ENCODE assay signal across 1 mouse cellular context in the genomic region with DNA sequence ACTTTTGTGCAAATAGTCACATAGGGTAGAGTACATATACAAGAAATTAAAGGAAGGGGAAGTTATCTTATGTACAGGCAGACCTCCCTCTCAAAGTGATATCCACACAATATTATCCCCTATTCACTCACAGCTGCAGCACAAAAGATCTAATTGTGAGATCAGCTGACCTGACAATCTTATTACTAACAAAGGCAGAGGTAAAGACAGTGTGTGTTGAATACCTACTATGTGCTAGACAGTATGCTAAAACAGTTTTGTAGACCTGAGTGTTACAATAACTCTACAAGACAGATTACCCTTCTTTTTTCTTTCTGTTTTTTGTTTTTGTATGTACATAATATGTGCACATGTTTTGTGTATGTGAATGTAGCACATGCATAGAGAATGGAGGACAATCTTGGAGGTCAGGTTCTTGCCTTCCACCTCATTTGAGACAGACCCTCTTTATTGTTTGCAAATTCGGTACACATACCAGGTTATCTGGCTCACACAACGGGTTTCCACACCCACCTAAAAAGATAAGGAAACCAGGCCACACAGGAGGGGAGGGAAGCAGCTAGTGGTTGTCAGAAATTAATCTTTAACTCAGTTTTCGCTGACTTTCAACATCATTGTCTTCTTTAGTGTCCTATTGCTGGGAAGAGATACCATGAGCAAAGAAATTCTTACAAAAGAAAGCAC.
TF ChIP-seq lines count a peak whose summit lies in the region.

No protein-coding gene starts in this region.

TF ChIP-seq in MEL, 35 proteins besides CTCF, POLR2A, EP300 and RAD21 (continued from another document):
- TF ChIP-seq SMC3 (IDR thresholded peaks at IDR 0.05; ENCODE audit: low read depth, low read length) (no peak), USF1 (IDR thresholded peaks at IDR 0.05; ENCODE audit: low read depth, low read length) (peak; percentile 55; the same call in 1 of the 2 replicates), NELFE (IDR thresholded peaks at IDR 0.05; ENCODE audit: low read depth, low read length) (no peak), MAZ (IDR thresholded peaks at IDR 0.05; ENCODE audit: low read depth, low read length) (no peak), SIN3A (IDR thresholded peaks at IDR 0.05; ENCODE audit: low read length) (0 out of 2 replicates have a peak, but pooled peaks have one; percentile 34)
